Mouse (Mus musculus) lung, postnatal 10 days (tissue): Measurements from ENCODE around the gene Tab1.
A peak's percentile ranks its signal among the peaks of the same experiment; 100 is the strongest.
"Not testable (repeated sequence)": the region's sequence is repeated elsewhere in the genome, so short reads cannot be mapped to it uniquely, and the experiment has no call there.

Source experiments
- DNase-seq: peaks from one replicate; pipeline ENCODE4 v3.0.0; 2021

Tab1 gene

DNA sequence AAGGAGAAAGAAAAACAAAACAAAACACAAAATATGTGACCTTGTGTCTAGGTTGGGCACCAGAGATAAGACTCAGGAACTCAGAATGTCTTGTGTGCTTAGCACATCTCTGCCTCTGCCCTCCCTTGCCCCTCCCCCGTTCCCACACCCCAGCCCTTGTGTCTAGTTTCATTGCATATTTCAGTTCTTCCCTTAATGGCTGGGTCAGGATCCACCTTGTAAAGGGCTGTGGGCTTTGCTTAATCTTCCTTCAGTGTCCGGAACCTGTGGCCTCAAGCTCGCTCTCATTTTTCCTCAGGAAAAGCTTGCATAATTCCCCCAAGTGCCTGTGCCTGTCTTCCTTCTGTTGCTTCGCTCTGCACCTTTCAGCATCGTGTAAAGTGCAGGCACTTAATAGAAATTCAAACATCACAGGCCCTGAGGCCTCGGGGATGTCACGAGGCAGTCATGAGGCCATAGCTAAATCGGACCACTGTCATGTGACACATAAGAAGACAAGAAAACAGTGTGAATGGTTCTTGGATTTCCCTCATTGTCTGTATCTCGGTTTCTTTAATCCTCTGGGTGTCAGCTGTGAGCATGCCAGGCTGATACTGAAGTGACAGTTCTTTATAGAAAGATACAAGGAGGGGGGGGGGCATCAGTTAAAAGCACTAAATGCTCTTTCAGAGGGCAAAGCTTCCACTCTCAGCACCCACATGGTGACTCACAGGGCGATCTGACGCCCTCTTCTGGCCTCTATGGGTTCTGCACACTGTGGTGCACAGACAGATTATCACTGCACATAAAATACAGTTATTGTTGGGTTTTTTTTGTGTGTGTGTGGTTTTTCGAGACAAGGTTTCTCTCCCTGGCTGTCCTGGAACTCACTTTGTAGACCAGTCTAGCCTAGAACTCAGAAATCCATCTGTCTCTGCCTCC is 27.2 kb upstream of the Tab1 start:
- DNase-seq: no peak

DNA sequence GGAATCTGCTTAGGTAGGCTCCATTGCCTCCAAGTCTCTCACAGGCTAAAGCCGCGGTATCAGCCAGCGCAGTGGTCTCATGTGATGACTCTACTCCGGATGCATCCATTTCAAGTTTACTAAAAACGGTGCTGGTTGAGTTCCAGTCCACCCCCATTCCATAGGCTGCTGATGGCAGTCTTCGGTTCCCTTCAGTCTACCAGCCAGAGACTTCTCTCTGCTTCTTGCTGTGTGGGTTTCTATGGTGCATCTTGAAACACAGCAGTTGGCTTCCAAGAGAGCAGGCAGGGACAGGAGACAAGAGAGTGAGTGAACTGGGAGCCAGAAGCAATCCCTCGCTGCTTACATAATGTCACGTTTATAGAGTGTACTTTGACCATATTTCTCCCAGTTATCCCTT is 25.8 kb upstream of the Tab1 start:
- DNase-seq: no peak

DNA sequence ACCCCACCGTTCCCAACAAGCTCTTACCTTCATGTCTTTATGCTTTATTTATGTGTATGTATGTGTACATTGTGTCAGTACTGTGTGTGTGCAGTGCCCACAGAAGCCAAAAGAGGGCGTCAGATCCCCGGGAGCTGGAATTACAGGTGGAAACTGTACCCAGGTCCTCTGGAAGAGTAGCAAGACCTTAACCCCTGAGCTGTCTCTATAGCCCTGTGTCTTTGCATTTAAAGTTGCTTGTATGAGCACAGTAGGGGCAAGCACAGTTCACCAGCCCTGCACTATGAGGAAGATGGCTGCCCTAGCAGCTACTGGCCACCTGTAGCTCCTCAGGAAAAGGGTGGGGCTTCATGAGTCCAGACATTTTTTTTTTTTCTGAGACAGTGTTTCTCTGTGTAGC is 25.4 kb upstream of the Tab1 start:
- no peak for DNase-seq

DNA sequence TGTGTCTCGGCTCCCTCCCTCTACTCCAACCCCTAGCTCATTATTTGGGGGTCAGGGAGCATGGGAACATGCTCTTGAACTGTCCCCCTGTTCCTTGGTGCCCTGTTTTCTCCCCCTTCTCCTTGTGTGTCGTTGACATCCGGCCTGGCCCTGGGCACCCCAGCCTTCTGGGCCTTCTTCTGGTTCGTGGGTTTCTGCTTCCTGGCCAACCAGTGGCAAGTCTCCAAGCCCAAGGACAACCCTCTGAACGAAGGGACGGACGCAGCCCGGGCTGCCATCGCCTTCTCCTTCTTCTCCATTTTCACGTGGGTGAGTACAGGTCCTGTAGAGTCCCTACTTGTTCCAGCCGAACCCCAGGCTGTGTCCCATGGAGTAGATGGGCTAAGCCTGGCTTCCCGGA is 21.5 kb upstream of the Tab1 start:
- no peak for DNase-seq

DNA sequence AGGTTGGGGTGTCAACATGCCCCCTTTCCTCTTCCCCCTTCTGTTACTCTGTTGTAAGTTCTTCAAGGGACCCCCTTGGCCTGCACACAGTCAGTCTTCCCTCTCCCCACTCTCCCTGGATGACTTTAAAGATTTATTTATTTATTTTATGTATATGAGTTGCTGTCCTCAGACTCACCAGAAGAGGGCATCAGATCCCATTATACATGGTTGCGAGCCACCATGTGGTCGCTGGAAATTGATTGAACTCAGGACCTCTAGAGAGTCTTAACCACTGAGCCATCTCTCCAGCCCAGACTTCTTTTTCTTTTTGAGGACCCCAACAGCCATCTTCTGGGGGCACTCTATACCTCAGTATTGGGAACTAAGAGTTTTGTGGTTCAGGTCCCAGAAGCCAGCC is 20.4 kb upstream of the Tab1 start:
- DNase-seq: no peak

DNA sequence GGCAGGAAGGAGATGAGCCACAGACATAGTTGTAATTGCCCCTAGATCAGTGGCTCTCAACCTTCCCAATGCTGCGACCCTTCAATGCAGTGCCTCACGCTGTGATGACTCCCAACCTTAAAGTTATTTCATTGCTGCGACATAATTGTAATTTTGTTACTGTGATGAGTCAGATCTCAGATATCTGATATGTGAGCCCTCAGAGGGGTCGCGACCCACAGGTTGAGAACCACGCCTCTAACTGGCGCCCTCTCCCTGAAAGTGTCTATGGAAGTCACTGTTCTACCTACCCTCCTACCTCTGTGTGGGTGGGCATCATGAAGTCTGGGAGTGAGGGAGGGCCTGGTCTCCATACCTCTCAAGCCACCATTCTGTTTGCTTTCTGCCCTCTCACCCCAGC is 18.5 kb upstream of the Tab1 start:
- DNase-seq: no peak

DNA sequence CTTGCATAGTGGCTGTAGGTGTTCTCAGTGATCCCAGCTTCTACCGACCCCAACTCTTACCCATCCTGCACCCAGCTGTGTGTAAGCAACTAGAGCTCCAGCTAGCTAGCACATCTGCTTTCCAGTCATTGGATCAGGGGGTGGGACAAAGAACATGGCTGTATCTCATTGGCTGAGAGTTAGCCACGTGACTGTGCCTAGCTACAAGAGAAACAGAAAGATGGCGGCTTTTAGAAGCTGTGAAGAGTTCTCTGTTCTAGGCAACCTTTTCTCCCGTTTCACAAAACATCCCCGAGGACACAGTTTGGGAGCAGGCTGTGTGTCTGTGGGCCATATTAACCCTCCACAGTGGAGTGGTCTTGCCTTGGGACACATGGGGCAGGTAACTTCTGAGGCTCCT is 17.7 kb upstream of the Tab1 start:
- DNase-seq: no peak

DNA sequence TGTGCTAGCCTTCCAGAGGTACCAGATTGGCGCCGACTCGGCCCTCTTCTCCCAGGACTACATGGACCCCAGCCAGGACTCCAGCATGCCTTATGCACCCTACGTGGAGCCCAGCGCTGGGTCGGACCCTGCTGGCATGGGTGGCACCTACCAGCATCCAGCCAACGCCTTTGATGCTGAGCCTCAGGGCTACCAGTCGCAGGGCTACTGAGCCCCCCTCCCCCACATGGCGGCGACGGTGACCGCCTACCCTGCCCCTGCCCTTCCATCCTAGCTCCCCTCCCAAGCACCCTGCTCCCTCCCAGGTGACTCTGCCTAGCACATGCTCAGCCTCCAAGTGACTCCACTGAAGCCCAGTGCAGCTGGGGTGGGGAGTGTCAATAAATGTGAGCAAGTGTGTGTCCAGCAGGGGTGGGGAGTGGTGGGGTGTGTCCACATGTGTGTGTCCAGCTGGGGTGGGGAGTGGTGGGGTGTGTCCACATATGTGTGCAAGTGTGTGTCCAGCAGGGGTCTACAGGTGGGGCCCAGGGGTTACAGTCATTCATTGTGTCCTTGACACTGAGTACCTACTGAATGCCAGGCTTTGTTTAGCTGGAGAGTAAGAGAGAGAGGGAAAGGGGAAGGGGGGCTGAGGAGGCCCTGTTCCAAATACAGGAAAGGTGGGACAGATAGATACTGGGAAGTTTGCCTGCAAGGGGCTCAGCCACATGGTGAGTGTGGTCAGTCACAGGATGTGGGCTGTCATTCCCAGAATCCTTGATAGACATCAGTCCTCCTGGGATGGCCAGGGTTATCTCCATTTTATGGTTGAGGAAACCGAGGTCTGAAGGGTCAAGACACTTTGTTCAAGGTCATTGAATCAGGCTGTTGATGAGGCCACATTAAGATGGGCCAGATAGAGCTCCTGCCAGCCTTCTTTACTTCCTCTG is 16.8 kb upstream of the Tab1 start:
- DNase-seq: no peak

DNA sequence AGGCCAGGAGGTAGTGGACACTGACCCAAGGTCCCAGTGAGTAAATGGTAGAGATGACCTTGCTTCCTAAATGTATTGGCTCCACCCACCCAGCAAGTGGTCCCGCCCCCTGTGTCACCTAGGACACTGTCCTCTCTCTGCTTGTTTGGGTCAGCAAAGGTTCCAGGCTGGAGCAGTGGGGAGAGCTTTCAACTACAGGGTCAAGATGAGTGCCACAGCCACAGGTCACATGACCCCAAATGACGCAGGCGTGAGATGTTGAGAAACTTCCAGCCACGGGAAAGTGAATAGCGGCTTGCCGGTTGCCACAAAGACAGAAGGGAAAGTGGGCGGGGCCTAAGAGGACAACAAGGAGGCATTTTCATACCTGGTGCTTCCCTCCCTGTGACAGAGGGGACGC is 15.8 kb upstream of the Tab1 start:
- DNase-seq: peak; percentile 38

DNA sequence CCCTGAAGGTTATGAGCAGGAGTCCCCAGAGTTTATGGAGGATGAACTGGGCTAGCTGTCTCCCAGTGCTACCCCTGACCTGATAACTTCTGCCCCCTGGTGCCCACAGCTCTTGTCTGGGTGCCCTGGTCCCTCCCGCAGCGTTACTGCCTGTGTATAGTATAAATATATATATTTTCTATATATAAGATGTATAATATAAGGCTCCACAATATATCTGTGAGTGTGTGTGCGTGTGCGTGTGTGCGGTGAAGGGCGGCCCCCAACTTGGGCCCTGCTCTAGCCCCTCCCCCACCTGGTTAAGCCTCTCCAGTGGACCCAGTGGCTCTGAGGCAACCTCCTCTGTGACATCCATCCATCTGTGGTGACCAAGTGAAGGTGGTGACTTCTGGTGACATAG is 13.9 kb upstream of the Tab1 start:
- DNase-seq: no peak

DNA sequence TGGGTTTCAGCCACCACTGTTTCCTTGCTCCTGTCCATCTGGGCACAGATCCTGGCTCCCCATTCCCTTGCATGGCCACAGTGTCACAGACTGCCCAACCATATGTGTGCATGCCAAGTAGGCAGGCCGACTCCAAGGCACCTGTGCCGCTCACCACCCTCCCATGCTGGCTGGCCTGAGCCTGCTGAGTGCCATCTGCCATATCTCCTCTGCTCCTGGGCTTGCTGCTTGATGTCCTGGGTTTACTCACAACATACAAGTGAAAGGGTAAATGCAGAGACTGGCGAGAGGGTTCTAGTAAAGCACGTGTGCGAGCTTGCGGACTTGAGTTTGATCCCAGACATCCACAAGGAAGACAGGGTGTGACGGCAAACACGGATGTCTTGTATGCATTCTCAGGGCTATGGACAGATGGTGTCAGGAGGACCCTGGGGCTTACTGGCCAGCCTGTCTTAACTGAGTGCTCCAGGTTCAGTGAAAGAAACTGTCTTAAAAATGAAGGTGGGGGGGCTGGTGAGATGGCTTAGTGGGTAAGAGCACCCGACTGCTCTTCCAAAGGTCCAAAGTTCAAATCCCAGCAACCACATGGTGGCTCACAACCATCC is 11.1 kb upstream of the Tab1 start:
- DNase-seq: no peak

DNA sequence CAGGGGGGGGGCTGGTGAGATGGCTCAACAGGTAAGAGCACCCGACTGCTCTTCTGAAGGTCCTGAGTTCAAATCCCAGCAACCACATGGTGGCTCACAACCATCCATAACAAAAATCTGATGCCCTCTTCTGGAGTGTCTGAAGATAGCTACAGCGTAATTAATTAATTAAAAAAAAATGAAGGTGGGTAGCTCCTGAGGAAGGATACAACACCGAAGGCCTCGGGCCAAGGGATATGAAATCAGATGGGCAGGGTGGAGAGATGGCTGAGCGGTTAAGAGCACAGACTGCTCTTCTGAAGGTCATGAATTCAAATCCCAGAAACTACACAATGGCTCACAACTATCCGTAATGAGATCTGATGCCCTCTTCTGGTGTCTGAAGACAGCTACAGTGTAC is 10.5 kb upstream of the Tab1 start:
- not testable (repeated sequence) for DNase-seq

DNA sequence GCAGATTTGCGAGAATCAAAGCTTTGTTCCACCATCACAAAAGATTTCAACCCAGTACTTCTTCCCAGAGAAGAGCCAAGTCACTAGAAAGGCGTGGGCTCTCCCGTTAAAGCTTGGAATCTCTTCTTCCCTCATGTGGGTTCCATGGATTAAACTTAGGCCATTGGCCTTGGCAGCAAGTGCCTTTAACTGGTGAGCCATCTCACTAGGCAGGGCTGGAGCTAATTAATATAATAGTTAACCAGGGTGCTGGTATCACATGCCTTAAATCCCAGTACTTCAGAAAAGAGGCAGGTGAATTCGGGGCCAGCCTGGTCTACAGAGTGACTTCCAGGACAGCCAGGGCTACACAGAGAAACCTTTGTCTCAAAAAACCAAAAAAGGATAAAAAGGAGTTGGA is 8.3 kb upstream of the Tab1 start:
- DNase-seq: no peak

DNA sequence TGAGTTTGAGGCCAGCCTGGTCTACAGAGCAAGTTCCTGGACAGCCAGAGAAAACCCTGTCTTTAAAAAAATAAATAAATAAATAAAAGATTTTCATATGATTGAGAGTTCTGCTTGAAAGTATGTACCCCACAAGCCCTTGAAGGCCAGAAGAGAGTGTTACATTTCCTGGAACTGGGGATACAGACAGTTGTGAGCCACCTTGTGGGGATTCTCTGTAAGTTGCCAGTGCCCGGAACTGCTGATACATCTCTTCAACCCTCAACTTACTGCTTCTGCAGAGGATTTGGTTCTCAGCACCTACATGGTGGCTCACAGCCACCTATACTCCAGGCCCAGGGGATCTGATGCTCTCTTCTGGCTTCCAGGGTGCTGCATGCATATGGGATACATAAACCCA is 5.7 kb upstream of the Tab1 start:
- DNase-seq: no peak

DNA sequence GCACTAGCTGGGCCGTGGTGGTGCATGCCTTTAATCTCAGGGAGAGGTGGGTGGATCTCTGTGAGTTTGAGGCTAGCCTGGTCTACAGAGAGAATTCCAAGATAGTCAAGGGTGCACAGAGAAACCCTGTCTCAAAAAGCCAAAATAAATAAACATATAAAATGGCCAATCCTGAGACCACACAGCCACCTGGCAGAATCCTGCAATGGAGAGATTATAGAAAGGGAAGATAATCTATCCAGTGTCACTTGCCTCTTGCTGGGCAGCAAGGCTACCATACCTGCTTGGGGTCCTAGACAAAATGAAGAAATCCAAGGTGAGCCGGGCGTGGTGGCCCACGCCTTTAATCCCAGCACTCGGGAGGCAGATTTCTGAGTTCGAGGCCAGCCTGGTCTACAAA is 2.9 kb upstream of the Tab1 start:
- no peak for DNase-seq

DNA sequence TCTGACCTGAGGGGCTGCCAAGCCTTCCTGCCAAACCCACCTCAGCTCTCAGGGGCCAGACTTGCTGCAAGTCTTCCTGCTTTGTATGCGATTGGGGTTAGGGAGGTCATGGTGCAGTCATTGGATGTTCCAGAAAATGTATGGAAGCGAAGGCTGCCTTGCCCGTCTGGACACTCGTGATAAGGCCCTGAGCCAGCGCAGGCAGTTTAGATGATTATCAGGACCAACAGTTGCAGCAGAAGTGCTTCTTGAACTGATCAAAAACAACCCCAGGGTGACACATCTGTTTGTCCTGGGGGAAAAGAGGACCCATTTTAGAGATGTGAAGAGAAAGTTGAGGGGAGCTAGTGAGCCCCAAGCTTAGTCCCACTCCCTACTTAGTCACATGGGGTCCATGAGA is 2.2 kb upstream of the Tab1 start:
- DNase-seq: no peak

DNA sequence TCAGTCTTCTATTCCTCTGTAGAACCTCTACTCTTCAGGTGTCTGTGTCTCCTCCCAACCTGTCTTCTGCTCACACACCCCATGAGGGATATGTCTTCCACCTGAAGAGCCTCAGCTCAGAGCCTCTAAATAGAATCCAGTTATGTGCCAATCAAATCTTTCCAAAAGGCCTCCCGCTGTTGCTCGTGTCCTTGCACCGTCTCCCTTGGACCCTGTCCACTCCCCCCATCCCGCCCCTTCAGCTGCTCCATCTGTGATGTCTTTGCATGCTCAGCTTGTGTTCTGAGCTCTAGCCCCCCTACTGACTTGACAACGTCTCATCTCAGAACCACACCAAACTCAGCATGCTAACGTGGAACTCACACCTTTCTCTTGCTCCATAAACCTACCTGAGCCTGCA is 1.5 kb upstream of the Tab1 start:
- DNase-seq: no peak

DNA sequence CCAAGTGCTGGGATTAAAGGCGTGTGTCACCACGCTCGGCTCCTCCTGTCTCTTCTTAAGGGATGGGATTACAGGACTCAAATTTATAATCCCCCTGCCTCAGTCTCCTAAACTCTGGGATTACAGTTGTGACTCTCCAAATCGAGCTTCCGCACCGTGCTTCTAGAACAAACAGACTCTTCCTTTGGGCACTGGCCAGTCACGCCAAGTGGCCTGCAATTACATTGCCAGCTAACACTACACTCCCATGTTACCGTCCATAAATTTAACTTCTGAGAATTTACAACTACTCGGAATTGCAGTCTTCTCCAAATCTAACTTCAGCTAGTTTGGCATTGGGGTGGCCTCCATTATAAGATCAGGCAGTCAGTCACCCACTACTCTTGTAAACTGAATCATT is 475 bp upstream of the Tab1 start:
- peak; percentile 31 for DNase-seq

DNA sequence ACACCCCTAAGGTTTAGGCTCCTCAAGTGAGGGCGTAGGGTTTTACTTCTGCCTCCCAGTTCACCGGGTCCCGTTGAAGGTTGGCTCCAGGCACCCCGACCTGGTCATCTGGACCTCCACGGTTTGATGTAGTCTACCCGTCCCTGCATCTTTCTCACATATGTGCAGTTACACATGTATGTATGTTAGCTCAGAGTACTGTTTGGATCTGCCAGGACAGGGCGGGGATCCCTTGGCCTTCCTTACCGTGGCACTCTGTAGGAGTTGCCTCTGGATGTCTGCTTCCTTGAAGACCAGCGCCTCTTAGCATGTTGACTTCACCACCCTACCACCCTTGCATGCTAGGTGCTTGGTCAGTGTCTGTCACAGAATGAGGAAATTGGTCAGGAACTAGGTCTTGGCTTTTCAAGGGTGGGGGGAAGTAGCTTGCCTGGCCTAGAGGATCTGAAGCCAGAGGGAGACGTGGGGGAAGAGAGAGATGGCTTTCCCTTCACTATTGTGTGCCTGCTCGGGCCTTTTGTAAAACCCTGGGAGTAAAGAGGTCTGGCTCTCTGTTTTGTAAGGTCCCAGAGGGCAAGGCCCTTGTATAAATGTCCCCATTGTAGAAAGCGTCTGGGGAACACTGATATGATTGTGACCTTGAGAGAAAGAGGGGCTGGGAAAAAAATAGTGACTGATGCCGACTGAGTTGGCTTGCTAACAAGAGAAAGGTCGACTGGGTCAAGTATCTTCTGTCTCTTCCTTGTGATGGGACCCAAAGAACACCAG is 939 bp downstream of the Tab1 start:
- DNase-seq: peak; percentile 40

DNA sequence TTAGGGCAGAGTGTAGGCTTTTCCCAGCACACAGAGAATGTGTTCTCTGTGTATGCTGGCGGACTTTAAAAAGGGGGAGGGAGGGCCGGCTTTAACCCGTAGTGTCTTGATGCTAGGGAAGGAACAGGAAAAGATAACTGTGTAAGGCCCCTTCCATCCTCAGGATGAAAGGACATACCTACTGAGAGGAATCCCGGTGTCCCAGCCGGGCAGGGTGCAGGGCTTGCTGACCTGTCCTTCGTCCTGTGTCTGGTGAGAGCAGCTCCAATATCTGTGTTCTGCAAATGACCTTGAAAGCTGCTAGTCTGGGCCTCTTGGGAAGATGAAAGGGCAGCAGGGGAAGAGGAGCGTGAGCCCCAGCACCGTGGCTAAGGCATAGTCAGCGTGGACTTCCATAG is 1.5 kb downstream of the Tab1 start:
- no peak for DNase-seq

DNA sequence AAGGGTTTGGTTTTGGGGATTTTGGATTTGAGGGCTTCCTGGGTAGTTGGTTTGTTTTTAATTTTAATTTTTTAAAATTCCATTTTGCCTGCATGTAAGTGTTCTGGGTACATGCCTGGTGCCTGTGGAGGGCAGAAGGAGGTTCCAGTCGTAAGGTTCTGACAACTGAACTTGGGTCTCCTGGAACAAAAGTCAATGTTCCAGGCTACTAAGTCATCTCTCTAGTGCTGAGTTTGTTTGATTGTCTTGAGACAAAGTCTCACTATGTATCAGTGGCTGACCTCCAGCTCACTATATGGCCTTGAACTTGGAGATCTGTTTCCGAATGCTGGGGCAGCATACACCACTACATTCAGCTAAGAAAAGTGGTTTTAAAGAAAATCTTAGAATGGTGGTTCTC is 2.6 kb downstream of the Tab1 start:
- DNase-seq: no peak

DNA sequence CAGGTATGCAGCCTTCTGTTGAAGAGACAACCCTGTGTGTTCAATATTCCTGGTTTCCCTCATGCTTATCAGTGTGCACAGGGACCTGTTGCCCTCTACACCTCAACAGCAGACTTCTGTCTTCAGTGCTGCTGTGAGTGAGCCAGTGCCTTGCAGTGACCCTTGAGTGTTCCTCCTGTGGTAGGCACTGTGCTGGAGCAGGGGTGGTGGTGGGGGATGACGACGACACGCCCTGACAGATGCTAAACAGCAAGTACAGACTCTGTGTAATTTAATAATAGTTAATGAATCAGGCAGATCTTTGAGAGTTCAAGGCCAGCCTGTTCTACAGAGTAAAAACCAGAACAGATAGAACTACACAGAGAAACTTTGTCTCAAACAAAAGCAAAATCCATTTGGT is 3.7 kb downstream of the Tab1 start:
- no peak for DNase-seq
